Mouse (Mus musculus) thymus, postnatal 0 days (tissue): ENCODE measurements around the gene Epha10. TPM values are rescaled to one million over a fixed set of nuclear protein-coding genes. Genes with fewer than 3 reads are reported as not detected.

Source experiments
- DNase-seq: peaks from one replicate; pipeline ENCODE4 v3.0.0-alpha.2; 2015; ENCODE audit warnings: low spot score
- polyA plus RNA-seq: library from polyadenylated mRNA; unstranded; fragments of >200 nt; fragmentation: Nextera tagmentation; extraction: Ambion mirVana; gene quantifications from 2 replicates; pipeline ENCODE4 v1.2.1, GENCODE M21; 2015

The Epha10 gene
- polyA plus RNA-seq, 1 experiment from 2014 or later, result not detected

DNA sequence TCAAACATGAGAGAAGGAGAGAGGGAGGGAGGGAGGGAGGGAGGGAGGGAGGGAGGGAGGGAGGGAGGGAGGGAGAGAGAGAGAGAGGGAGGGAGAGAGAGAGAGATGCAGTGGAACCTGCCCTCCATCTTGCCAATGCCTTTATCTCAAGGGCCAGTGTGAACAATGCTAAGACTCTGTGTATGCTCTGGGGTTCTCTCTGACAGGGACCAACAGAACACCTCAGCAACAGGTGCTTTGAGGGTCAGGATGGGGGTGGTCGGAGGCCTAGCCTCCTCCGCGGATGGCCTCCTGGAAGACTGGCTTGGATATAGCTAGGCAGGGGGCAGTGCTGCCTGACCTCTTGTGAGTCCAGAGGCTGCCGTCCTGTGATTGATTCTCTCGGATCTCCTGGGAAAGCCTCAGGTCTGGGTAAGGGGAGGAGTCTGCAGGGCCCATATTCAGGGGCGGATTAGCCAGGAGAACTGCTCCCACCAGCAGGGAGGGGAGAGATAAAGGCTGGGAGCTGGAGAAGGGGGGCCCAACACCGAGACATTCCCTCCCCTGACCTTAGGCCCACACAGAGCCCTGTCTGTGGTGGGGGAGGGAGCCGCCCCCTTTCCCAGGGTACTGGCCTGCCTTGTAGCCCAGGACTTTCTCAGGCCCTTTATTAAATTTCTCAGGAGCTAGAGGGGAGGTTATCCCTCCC, 84.4 kb downstream of the Epha10 start:
- no peak for DNase-seq

Other genes with a start within 250 kb of the Epha10 start
- gene Pou3f1, start 224.1 kb upstream of the Epha10 start, polyA plus RNA-seq, result 0.12 and 0.18 TPM in 2 replicates
- 76.4 and 76.7 TPM in 2 replicates for gene Utp11, start 187.3 kb upstream of the Epha10 start, polyA plus RNA-seq
- 9.4 and 10.2 TPM in 2 replicates for gene Fhl3, start 180.2 kb upstream of the Epha10 start, polyA plus RNA-seq
- 136 and 155 TPM in 2 replicates for gene Sf3a3, start 166.1 kb upstream of the Epha10 start, polyA plus RNA-seq
- gene Inpp5b, start 139.0 kb upstream of the Epha10 start, polyA plus RNA-seq, result 45.8 and 46.8 TPM in 2 replicates
- gene Mtf1, start 78.8 kb upstream of the Epha10 start, polyA plus RNA-seq, result 13.2 and 14.2 TPM in 2 replicates
- 42.2 and 49.4 TPM in 2 replicates for gene Yrdc, start 30.2 kb upstream of the Epha10 start, polyA plus RNA-seq
- gene 1110065P20Rik, start 29.7 kb upstream of the Epha10 start, polyA plus RNA-seq, result 37.4 and 42.6 TPM in 2 replicates
- 0.15 and 0.25 TPM in 2 replicates for gene Maneal, start 18.7 kb upstream of the Epha10 start, polyA plus RNA-seq
- gene 9930104L06Rik, start 56.1 kb downstream of the Epha10 start, polyA plus RNA-seq, result 9.0 and 10.6 TPM in 2 replicates
- gene Cdca8, start 58.4 kb downstream of the Epha10 start, polyA plus RNA-seq, result 116 and 154 TPM in 2 replicates
- 0.12 and 0.13 TPM in 2 replicates for gene Rspo1, start 105.5 kb downstream of the Epha10 start, polyA plus RNA-seq
- 62.6 and 66.4 TPM in 2 replicates for gene Gnl2, start 135.7 kb downstream of the Epha10 start, polyA plus RNA-seq
- 0.22 and 0.30 TPM in 2 replicates for gene Dnali1, start 184.8 kb downstream of the Epha10 start, polyA plus RNA-seq
- gene Snip1, start 185.8 kb downstream of the Epha10 start, polyA plus RNA-seq, result 37.3 and 38.2 TPM in 2 replicates
- 48.4 and 57.8 TPM in 2 replicates for gene Meaf6, start 204.2 kb downstream of the Epha10 start, polyA plus RNA-seq
- 3.0 and 3.5 TPM in 2 replicates for gene Zc3h12a, start 246.9 kb downstream of the Epha10 start, polyA plus RNA-seq